Mouse (Mus musculus): Measurements from ENCODE around the gene Ccdc57. TPM values are rescaled to one million over a fixed set of nuclear protein-coding genes. Genes with fewer than 3 reads are reported as not detected.

Gene Ccdc57
- polyA plus RNA-seq, 1 experiment from 2014 or later, result 5.7 TPM

DNA sequence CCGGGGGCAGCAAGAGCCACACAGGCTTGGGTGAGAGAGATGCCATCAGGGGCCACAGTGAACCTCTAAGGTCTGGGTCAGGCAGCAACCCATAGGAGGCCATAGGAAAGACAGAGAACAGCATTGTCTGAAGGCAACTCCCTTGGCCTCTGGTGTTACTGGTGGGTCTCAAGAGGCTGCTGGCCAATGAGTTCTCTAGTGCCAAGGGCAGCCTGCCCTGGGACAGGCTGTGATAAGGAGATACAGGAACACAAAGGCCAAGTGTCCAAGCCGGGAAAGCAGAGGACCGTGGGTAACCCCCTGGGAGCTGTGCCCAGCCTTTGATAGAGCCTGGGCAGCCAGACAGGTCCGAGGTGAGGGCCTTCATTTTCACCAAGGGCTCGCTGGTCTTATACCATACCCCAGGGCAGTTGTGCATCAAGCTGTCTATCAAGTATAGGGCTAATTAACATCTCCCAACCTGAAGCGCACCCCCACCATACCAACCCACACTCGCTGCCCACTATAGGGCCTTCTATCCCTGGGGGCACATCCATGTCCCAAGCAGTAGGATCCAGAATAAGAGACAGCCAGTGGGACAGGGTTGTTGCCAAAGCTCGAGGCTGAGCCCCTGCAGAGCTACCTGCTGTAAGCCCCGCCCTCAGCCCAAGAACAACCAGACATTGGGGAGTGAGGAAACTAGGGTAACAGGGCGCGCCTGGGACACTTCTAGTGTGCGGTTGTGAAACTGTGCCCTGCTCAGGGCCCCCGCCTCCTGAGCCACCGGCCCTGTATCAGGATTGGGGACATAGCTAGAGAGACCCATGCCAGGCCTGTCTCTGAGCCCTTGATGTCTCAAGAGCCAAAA is 111.4 kb downstream of the Ccdc57 start:
- TF ChIP-seq CTCF (IDR thresholded peaks at IDR 0.05; ENCODE audit: low read depth), result no peak
- ATAC-seq (replicated peaks; ENCODE audit: low FRiP score, low read depth), result no peak
- no peaks in the 10 kb centered on the region for H3K9me3 ChIP-seq (replicated peaks; ENCODE audit: low read length)
- DNase-seq (ENCODE audit: low spot score), result no peak
- H3K4me1 ChIP-seq (replicated peaks; ENCODE audit: insufficient read depth, low read length), result peaks cover 21% of the 10 kb centered on the region
- 80% methylated on average over 14 of the region's 14 CpGs for WGBS
- H3K27ac ChIP-seq, result no peak overlapping the region
- no peak overlapping the region; the same call in 1 of the 2 replicates for H3K9ac ChIP-seq (ENCODE audit: low read depth, low read length)
- H3K4me2 ChIP-seq (ENCODE audit: low read length), result no peak overlapping the region
- no peak overlapping the region for H3K4me3 ChIP-seq (replicated peaks; ENCODE audit: low read depth, low read length)
- no peaks in the 10 kb centered on the region for H3K27me3 ChIP-seq (ENCODE audit: insufficient read depth, low read length)
- peaks cover 43% of the 10 kb centered on the region for H3K36me3 ChIP-seq (ENCODE audit: insufficient read depth, low read length)

DNA sequence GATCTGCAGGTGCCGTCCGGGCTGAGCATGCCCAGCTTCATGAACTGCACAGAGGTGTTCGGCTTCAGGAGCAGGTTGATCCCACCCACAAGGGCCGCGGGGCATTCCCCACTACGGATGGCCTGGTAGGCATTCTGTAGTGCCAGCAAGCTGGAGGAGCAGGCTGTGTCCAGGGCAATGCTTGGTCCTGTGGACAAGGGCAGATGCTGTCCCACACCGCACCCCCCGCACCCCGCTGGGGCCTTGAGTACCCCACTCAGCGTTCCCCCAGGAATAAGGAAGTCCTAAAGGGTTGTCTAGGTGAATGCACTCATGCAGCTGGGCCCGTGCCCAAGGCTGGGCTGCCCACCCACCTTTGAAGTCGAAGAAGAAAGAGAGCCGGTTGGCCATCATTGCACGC is 112.1 kb downstream of the Ccdc57 start:
- no peak overlapping the region for H3K27ac ChIP-seq
- peaks cover 20% of the 10 kb centered on the region for H3K4me1 ChIP-seq (replicated peaks; ENCODE audit: insufficient read depth, low read length)
- no peak overlapping the region for H3K4me2 ChIP-seq (ENCODE audit: low read length)
- DNase-seq (ENCODE audit: low spot score) (no peak), ATAC-seq (replicated peaks; ENCODE audit: low FRiP score, low read depth) (no peak)
- no peak overlapping the region for H3K9ac ChIP-seq (ENCODE audit: low read depth, low read length)
- 94% methylated on average over 14 of the region's 14 CpGs for WGBS
- peaks cover 51% of the 10 kb centered on the region for H3K36me3 ChIP-seq (ENCODE audit: insufficient read depth, low read length)
- H3K27me3 ChIP-seq (ENCODE audit: insufficient read depth, low read length), result no peaks in the 10 kb centered on the region
- H3K4me3 ChIP-seq (replicated peaks; ENCODE audit: low read depth, low read length), result no peak overlapping the region
- no peak for TF ChIP-seq CTCF (IDR thresholded peaks at IDR 0.05; ENCODE audit: low read depth)
- no peaks in the 10 kb centered on the region for H3K9me3 ChIP-seq (replicated peaks; ENCODE audit: low read length)

DNA sequence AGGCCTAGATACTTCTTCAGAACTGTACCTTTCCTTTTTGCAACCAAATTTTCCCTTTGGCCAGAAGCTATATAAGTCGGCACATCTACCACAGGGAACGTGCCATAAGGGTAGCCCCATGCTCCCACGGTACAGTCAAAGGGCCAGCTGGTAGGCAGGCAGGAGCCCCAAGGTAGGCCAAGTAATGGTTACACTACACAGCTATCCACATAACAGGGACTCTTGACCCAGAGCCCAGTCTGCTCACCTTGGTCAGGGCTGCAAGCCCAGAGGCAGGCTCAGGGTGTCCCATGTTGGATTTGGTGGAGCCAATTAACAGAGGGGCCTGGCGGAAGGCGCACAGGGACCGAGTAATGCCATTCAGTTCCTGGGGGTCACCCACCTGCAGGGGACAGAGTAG is 113.1 kb downstream of the Ccdc57 start:
- Histone ChIP-seq H3K9ac (ENCODE audit: low read depth, low read length) (no peak overlapping the region), H3K27ac (no peak overlapping the region), H3K4me2 (ENCODE audit: low read length) (no peak overlapping the region), H3K27me3 (ENCODE audit: insufficient read depth, low read length) (no peaks in the 10 kb centered on the region), H3K4me1 (replicated peaks; ENCODE audit: insufficient read depth, low read length) (peaks cover 12% of the 10 kb centered on the region), H3K9me3 (replicated peaks; ENCODE audit: low read length) (no peaks in the 10 kb centered on the region), H3K36me3 (ENCODE audit: insufficient read depth, low read length) (peaks cover 60% of the 10 kb centered on the region), H3K4me3 (replicated peaks; ENCODE audit: low read depth, low read length) (no peak overlapping the region)
- ATAC-seq (replicated peaks; ENCODE audit: low FRiP score, low read depth) (no peak), DNase-seq (ENCODE audit: low spot score) (no peak)
- TF ChIP-seq CTCF (IDR thresholded peaks at IDR 0.05; ENCODE audit: low read depth), result no peak
- WGBS, result 94% methylated on average over 6 of the region's 6 CpGs

DNA sequence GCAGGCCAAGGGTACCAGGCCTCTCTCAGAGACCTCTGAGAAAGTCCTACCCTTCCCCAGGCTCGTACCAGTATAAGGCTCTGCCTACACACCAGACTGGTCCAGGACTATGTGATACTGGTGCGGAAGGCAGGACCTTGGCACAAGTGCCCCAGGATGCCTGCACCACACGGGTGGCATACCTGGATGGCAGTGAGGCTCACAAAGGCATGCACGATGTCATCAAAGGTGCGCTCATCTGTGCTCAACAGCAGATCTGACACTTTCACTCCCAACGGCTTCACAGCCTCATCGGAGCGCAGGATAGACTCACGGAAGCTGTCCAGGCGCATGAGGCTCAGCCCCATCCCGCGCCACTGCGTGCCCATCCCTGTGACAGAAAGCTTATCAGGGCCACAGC is 114.4 kb downstream of the Ccdc57 start:
- H3K27me3 ChIP-seq (ENCODE audit: insufficient read depth, low read length), result no peaks in the 10 kb centered on the region
- DNase-seq (ENCODE audit: low spot score), result no peak
- H3K4me1 ChIP-seq (replicated peaks; ENCODE audit: insufficient read depth, low read length), result peaks cover 12% of the 10 kb centered on the region
- no peak overlapping the region for H3K4me3 ChIP-seq (replicated peaks; ENCODE audit: low read depth, low read length)
- no peak overlapping the region for H3K4me2 ChIP-seq (ENCODE audit: low read length)
- TF ChIP-seq CTCF (IDR thresholded peaks at IDR 0.05; ENCODE audit: low read depth), result no peak
- H3K9ac ChIP-seq (ENCODE audit: low read depth, low read length), result no peak overlapping the region
- H3K27ac ChIP-seq, result no peak overlapping the region
- WGBS, result 92% methylated on average over 13 of the region's 13 CpGs
- H3K9me3 ChIP-seq (replicated peaks; ENCODE audit: low read length), result no peaks in the 10 kb centered on the region
- peaks cover 73% of the 10 kb centered on the region for H3K36me3 ChIP-seq (ENCODE audit: insufficient read depth, low read length)
- ATAC-seq (replicated peaks; ENCODE audit: low FRiP score, low read depth), result no peak

DNA sequence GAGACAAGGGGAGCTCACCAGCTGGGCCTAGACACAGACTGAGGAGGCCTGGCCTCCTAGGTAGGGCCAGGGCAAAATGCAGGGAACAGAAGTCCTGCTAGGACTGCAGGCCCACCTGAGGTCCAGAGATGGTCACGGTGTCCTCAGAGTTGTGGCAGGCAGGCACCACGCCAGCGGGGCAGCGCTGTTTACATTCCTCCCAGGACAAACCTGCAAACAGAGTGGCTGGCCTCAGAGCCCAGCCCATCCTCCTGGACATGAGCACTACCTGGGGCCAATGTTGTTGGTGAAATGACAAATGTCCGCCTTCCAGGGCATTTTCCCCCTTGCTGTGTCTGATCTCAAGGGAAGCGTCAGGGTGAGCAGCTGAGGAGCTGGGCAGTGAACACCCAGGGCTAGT is 115.3 kb downstream of the Ccdc57 start:
- Histone ChIP-seq H3K4me3 (replicated peaks; ENCODE audit: low read depth, low read length) (no peak overlapping the region), H3K36me3 (ENCODE audit: insufficient read depth, low read length) (peaks cover 82% of the 10 kb centered on the region), H3K4me2 (ENCODE audit: low read length) (no peak overlapping the region), H3K27me3 (ENCODE audit: insufficient read depth, low read length) (no peaks in the 10 kb centered on the region), H3K27ac (no peak overlapping the region), H3K9me3 (replicated peaks; ENCODE audit: low read length) (no peaks in the 10 kb centered on the region), H3K9ac (ENCODE audit: low read depth, low read length) (no peak overlapping the region), H3K4me1 (replicated peaks; ENCODE audit: insufficient read depth, low read length) (peaks cover 3% of the 10 kb centered on the region)
- TF ChIP-seq CTCF (IDR thresholded peaks at IDR 0.05; ENCODE audit: low read depth), result no peak
- ATAC-seq (replicated peaks; ENCODE audit: low FRiP score, low read depth), result no peak
- no peak for DNase-seq (ENCODE audit: low spot score)
- WGBS, result 89% methylated on average over 6 of the region's 6 CpGs

DNA sequence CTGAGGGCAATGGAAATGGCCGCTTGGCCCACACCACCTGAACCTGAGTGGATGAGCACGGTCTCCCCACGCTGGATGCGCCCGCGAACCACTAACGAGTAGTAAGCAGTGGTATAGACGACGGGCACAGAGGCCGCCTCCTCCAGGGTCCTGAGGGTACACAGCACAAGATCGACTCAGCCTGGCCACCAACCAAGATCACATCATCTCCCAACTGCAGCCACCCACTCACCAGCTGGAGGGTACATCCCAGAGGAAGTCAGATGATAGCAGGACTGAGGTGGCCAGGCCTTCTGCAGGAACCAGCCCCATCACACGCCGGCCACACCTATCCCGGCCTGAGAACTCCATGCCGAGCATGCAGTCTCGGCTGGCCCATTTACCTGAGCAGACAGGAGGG is 120.6 kb downstream of the Ccdc57 start:
- ATAC-seq (replicated peaks; ENCODE audit: low FRiP score, low read depth) (no peak), DNase-seq (ENCODE audit: low spot score) (no peak)
- TF ChIP-seq CTCF (IDR thresholded peaks at IDR 0.05; ENCODE audit: low read depth), result no peak
- Histone ChIP-seq H3K27ac (no peak overlapping the region), H3K4me3 (replicated peaks; ENCODE audit: low read depth, low read length) (no peak overlapping the region), H3K36me3 (ENCODE audit: insufficient read depth, low read length) (peaks cover 100% of the 10 kb centered on the region), H3K9ac (ENCODE audit: low read depth, low read length) (no peak overlapping the region), H3K27me3 (ENCODE audit: insufficient read depth, low read length) (no peaks in the 10 kb centered on the region), H3K4me2 (ENCODE audit: low read length) (no peak overlapping the region), H3K4me1 (replicated peaks; ENCODE audit: insufficient read depth, low read length) (no peaks in the 10 kb centered on the region), H3K9me3 (replicated peaks; ENCODE audit: low read length) (no peaks in the 10 kb centered on the region)
- WGBS, result 92% methylated on average over 16 of the region's 16 CpGs

Data from kidney, postnatal 0 days (tissue).